Mouse (Mus musculus) thymus, postnatal 14 days (tissue): Measurements from ENCODE around the gene Ogfod3.
A peak's percentile ranks its signal among the peaks of the same experiment; 100 is the strongest.

ENCODE experiments used
- DNase-seq: peaks from one replicate; pipeline ENCODE4 v3.0.0; 2021

Ogfod3 gene

DNA sequence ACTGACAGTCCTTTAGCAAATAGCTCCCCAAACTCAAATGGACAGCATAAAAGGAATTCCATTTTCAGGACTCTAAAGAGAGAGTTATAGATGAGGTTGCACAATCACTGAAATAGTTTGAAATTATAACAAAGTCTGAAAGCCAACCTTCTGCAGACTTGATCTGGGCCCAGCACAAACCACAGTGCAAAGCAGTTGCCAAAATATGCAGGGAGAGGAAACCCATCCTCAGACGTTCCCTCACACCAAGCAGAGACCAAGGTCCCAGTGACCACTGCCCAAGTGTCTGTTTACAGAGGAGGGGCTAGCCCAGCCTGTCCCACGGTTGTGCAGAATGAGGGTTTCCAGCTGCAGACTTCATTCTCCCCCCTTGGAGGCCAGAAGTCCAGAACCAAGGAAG lies 5.9 kb downstream of the Ogfod3 start:
- no peak for DNase-seq

GRCm38 (mm10) chr11:121193415-121193814 lies 11.1 kb downstream of the Ogfod3 start:
- DNase-seq: no peak

GRCm38 (mm10) chr11:121192742-121193141 lies 11.8 kb downstream of the Ogfod3 start:
- no peak for DNase-seq

- DNase-seq: no peak
Measured at GRCm38 (mm10) chr11:121189681-121190080, 14.8 kb downstream of the Ogfod3 start.

- DNase-seq: peak; percentile 61
Measured at GRCm38 (mm10) chr11:121176285-121177270, 27.9 kb downstream of the Ogfod3 start.

DNA sequence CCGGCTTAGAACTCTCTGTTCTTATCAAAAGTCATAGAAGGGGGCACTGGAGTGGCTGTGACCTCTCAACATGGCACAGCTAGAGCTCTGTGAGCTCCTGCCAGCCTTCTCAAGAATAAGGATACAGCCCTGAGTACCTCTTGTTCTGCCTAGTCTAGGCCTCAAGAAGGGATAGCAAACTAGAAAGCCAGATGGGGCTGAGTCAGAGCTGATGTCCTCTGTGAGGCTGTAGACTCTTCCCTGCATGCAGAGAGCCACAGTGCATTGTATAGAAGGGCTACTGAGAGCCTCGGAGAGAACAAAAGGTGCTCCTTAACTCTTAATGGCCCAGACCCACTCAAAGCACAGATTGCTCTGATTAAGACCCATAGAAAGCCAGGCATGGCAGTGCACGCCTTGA lies 30.3 kb downstream of the Ogfod3 start:
- no peak for DNase-seq

DNA sequence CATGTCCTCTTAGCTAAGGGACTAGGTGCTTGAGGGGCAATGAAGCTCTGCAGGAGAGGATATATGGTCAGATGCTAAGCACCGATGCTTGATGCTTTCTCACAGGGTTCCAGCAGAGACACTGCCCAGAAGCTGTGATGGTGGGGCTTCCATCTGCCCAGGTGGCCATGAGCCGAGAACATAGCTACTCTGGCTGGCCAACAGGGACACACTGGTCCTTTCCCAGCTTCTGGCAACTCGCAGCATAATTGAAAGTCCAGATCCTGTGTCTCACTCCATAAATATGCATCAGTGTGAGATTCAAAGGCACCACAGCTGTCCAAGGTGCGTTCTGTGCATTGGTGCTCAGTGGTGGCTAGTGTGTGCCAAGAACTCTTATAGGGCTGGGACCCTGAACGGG lies 31.3 kb downstream of the Ogfod3 start:
- DNase-seq: no peak

- no peak for DNase-seq
Measured at GRCm38 (mm10) chr11:121163751-121164150, 40.8 kb downstream of the Ogfod3 start.

GRCm38 (mm10) chr11:121160636-121161346 lies 43.7 kb downstream of the Ogfod3 start:
- DNase-seq: no peak

DNA sequence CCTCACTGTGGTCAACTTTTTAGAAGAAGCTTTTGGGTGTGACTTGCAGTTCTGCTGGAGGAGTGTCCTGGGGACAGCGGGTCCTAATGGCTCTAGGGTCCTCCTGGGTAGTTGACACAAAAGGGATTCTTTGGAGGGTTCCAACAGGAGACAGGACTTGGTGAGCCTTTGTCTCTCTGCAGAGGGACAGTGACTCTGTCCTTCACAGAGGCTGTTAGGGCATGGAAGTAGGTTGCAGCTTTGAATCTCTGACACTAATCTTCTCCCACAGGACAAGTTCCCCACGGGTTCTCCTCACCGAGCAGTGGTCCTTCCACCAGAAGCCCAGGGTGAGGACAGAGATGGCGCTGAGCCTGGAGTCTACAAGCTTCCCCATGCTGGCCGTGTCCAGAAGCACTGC lies 44.5 kb downstream of the Ogfod3 start, which contains the start of gene Uts2r:
Gene Uts2r (plus strand): TSS at position 301 of the 400 bp plus-strand sequence.
- no peak for DNase-seq

GRCm38 (mm10) chr11:121156411-121156891 lies 48.1 kb downstream of the Ogfod3 start:
- DNase-seq: no peak

- DNase-seq: no peak
Measured at GRCm38 (mm10) chr11:121154203-121154602, 50.3 kb downstream of the Ogfod3 start.

DNA sequence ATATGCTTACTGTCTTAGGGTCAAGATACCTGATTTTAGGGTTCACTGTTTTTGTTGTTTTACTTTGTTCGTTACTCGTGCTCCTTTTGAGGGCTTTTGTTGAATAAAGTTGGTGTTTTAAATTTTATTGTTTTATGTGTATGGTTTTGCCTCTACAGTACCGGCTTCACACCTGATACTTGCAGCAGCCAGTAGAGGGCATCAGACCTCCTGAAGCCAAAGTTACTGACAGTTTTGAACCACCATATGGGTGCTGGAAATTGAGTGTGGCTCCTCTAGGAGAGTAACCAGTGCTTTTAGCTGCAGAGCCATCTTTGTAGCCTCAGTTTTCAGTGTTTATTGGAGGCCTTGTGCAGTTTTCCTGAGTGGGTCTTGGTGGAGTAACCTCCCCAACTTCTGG lies 56.3 kb downstream of the Ogfod3 start:
- no peak for DNase-seq

GRCm38 (mm10) chr11:121145865-121146264 lies 58.6 kb downstream of the Ogfod3 start, which contains the start of gene Tex19.1:
Tex19.1 (plus strand) TSS chr11:121146143.
- DNase-seq: no peak

DNA sequence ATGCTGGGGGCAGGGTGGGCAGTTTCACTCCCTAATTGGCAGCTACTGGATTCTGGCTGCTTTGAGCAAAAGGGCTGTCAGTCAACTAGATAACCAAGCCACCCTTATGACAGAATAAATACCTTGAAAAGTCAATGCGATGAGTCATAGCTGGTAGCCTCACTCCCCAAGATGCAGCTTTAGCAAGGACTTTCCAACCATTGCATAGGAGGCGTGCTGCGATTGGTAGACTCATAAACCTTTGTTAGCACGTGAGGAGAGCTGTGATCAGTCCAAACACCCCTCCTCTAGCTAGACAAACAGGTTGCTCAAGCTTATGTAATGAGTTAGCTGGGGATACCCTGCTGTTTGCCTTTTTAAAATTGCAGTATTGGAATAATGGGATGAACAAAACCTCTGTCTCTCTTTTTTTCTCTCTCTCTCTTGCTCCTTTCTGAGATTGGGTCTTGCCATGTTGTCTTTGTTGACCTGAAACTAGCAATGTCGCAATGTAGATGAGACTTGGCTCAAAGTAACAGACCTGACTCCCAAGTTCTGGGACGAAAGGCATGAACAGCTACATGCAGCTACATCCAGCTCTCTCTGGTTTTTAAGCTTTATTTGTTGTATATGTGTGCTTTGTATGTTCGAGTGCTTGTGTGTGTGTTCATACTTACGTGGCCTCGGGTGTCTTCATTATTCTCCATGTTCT lies 61.0 kb downstream of the Ogfod3 start:
- no peak for DNase-seq

GRCm38 (mm10) chr11:121138732-121139131 lies 65.8 kb downstream of the Ogfod3 start:
- DNase-seq: no peak

- DNase-seq: no peak
Measured at GRCm38 (mm10) chr11:121137682-121138081, 66.8 kb downstream of the Ogfod3 start.

GRCm38 (mm10) chr11:121134600-121134999 lies 69.9 kb downstream of the Ogfod3 start:
- no peak for DNase-seq

GRCm38 (mm10) chr11:121129616-121130015 lies 74.9 kb downstream of the Ogfod3 start:
- no peak for DNase-seq
